Mouse (Mus musculus) T-helper 17 cell (primary cell): ENCODE results near the gene Zfand6.

Experiments used
- in situ Hi-C, 2 experiments: fragments of 300-600 bp; cut with MboI, MseI; formaldehyde crosslinking; loops; 1 replicate in 1 of 2; 2 replicates in 1 of 2; pipeline ENCODE4 v1.15.1; 2025; ENCODE audit warnings: high pct_unique_total_duplicates in 2 of 2

Zfand6 gene

GRCm38 (mm10) chr7:84594917-84595303 is 94.8 kb downstream of the Zfand6 start:
- in situ Hi-C loops: loop anchor here (5.0 kb wide), 5 partner anchors 57 to 182 kb away; no protein-coding TSS in a partner anchor

- in situ Hi-C loops: loop anchor here (5.0 kb wide), 4 partner anchors 88 to 183 kb away; no protein-coding TSS in a partner anchor
Measured at GRCm38 (mm10) chr7:84594087-84594916, 95.5 kb downstream of the Zfand6 start.

GRCm38 (mm10) chr7:84591347-84591746 is 98.4 kb downstream of the Zfand6 start:
- in situ Hi-C loops: loop anchor here (5.0 kb wide), 4 partner anchors 91 to 186 kb away; no protein-coding TSS in a partner anchor

- in situ Hi-C loops: loop anchor here (5.0 kb wide), 4 partner anchors 92 to 187 kb away; no protein-coding TSS in a partner anchor
Measured at GRCm38 (mm10) chr7:84590622-84591021, 99.1 kb downstream of the Zfand6 start.

GRCm38 (mm10) chr7:84587101-84587783 is 102.5 kb downstream of the Zfand6 start:
- in situ Hi-C loops: loop anchor here in 1 of 2 experiments (5.0 kb wide), 1 partner anchor 230 kb away; no protein-coding TSS in a partner anchor

- in situ Hi-C loops: loop anchor here in 1 of 2 experiments (5.0 kb wide), 1 partner anchor 229 kb away; no protein-coding TSS in a partner anchor
Measured at GRCm38 (mm10) chr7:84586360-84587100, 103.2 kb downstream of the Zfand6 start.

- in situ Hi-C loops: loop anchor here in 1 of 2 experiments (5.0 kb wide), 1 partner anchor 228 kb away; no protein-coding TSS in a partner anchor
Measured at GRCm38 (mm10) chr7:84585086-84585485, 104.7 kb downstream of the Zfand6 start.

- in situ Hi-C loops: no loop called here
Measured at GRCm38 (mm10) chr7:84579769-84580168, 110.0 kb downstream of the Zfand6 start.

GRCm38 (mm10) chr7:84578841-84579240 is 110.9 kb downstream of the Zfand6 start:
- in situ Hi-C loops: no loop called here

GRCm38 (mm10) chr7:84577034-84577433 is 112.7 kb downstream of the Zfand6 start:
- in situ Hi-C loops: no loop called here

- in situ Hi-C loops: no loop called here
Measured at GRCm38 (mm10) chr7:84566200-84566599, 123.6 kb downstream of the Zfand6 start.

GRCm38 (mm10) chr7:84564236-84564635 is 125.5 kb downstream of the Zfand6 start:
- in situ Hi-C loops: no loop called here
